Mouse (Mus musculus) kidney, postnatal 0 days (tissue): ENCODE measurements around the gene Slain2. TPM values are rescaled to one million over a fixed set of nuclear protein-coding genes. Genes with fewer than 3 reads are reported as not detected.
A peak's percentile ranks its signal among the peaks of the same experiment; 100 is the strongest.
"Not testable (repeated sequence)": the region's sequence is repeated elsewhere in the genome, so short reads cannot be mapped to it uniquely, and the experiment has no call there.

Experiments
- ATAC-seq: fragments of 200-750 bp; cut with Nextera tagmentation; replicated peaks from 2 replicates; pipeline ENCODE4 v1.8.0; 2017; ENCODE audit warnings: low read depth, moderate number of reproducible peaks, moderate TSS enrichment, moderate library complexity; ENCODE audit not compliant: low FRiP score
- DNase-seq: peaks from one replicate; pipeline ENCODE4 v3.0.0-alpha.2; 2016; ENCODE audit warnings: low spot score
- H3K27ac ChIP-seq: fragments of 300-500 bp; sonication (generic); 2 replicates; pipeline ENCODE4 v1.5.1; 2014; ENCODE audit warnings: mild to moderate bottlenecking
- H3K27me3 ChIP-seq: fragments of 300-500 bp; sonication (generic); 2 replicates; pipeline ENCODE4 v1.6.1; 2014; ENCODE audit warnings: low read length, mixed read lengths; ENCODE audit not compliant: insufficient read depth
- H3K36me3 ChIP-seq: fragments of 300-500 bp; sonication (generic); 2 replicates; pipeline ENCODE4 v1.6.1; 2014; ENCODE audit warnings: low read length, mixed read lengths; ENCODE audit not compliant: insufficient read depth
- H3K4me1 ChIP-seq: fragments of 300-500 bp; sonication (generic); replicated peaks from 2 replicates; pipeline ENCODE4 v1.6.1; 2014; ENCODE audit warnings: antibody characterized with exemption, low read length, mixed read lengths; ENCODE audit not compliant: insufficient read depth
- H3K4me2 ChIP-seq: fragments of 300-500 bp; sonication (generic); 2 replicates; pipeline ENCODE4 v1.6.1; 2014; ENCODE audit warnings: mild to moderate bottlenecking, low read length, moderate library complexity, mixed read lengths
- H3K4me3 ChIP-seq: fragments of 300-500 bp; sonication (generic); replicated peaks from 2 replicates; pipeline ENCODE4 v1.5.1; 2014; ENCODE audit warnings: low read depth, low read length
- H3K9ac ChIP-seq: fragments of 300-500 bp; sonication (generic); 2 replicates; pipeline ENCODE4 v1.6.1; 2014; ENCODE audit warnings: low read depth, low read length
- H3K9me3 ChIP-seq: fragments of 300-500 bp; sonication (generic); replicated peaks from 2 replicates; pipeline ENCODE4 v1.6.1; 2016; ENCODE audit warnings: low read length, inconsistent platforms, mixed read lengths
- CTCF ChIP-seq: IDR thresholded peaks from 2 replicates; pipeline ENCODE4 v1.5.1; 2016; ENCODE audit warnings: antibody characterized with exemption, low read depth, mild to moderate bottlenecking, moderate library complexity
- WGBS: fragments of 180-500 bp; shearing (Covaris S2); extraction: QIAGEN DNeasy Blood & Tissue Kit; methylation state at CpG from one replicate; pipeline ENCODE4 v1.1.7; 2014; 5-methylcytosine and 5-hydroxymethylcytosine counted together
- polyA plus RNA-seq: library from polyadenylated mRNA; unstranded; fragments of >200 nt; fragmentation: Nextera tagmentation; extraction: Ambion mirVana; gene quantifications from 2 replicates; pipeline ENCODE4 v1.2.1, GENCODE M21; 2015

The Slain2 gene
- polyA plus RNA-seq, 1 experiment from 2014 or later: 14.6 TPM

GRCm38 (mm10) chr5:72916048-72916447 lies 1.9 kb downstream of the Slain2 start:
- Histone ChIP-seq H3K9me3 (no peaks in the 10 kb centered on the region), H3K9ac (peak overlapping the region; percentile 93), H3K36me3 (no peaks in the 10 kb centered on the region), H3K27ac (no peak overlapping the region), H3K27me3 (no peaks in the 10 kb centered on the region), H3K4me1 (peaks cover 23% of the 10 kb centered on the region), H3K4me2 (peak overlapping the region; percentile 87), H3K4me3 (peak overlapping the region; percentile 97)
- no peak for ATAC-seq
- DNase-seq: peak; percentile 16
- no peak for TF ChIP-seq CTCF
- 22% methylated on average over 4 of the region's 4 CpGs for WGBS

GRCm38 (mm10) chr5:72916851-72917250 lies 2.7 kb downstream of the Slain2 start:
- 0 out of 2 replicates have a peak overlapping the region, but pooled peaks have one; percentile 93 for H3K9ac ChIP-seq
- no peaks in the 10 kb centered on the region for H3K27me3 ChIP-seq
- 39% methylated on average over 1 of the region's 1 CpGs for WGBS
- no peak for ATAC-seq
- H3K4me3 ChIP-seq: no peak overlapping the region
- H3K36me3 ChIP-seq: no peaks in the 10 kb centered on the region
- H3K27ac ChIP-seq: no peak overlapping the region
- H3K9me3 ChIP-seq: no peaks in the 10 kb centered on the region
- peaks cover 23% of the 10 kb centered on the region for H3K4me1 ChIP-seq
- DNase-seq: no peak
- no peak for TF ChIP-seq CTCF
- H3K4me2 ChIP-seq: peak overlapping the region; percentile 87

- DNase-seq (no peak), ATAC-seq (no peak)
- H3K36me3 ChIP-seq: no peaks in the 10 kb centered on the region
- H3K4me2 ChIP-seq: no peak overlapping the region
- H3K9me3 ChIP-seq: no peaks in the 10 kb centered on the region
- no peak overlapping the region for H3K9ac ChIP-seq
- no peak overlapping the region for H3K27ac ChIP-seq
- H3K27me3 ChIP-seq: no peaks in the 10 kb centered on the region
- peaks cover 17% of the 10 kb centered on the region for H3K4me1 ChIP-seq
- WGBS: 87% methylated on average over 4 of the region's 4 CpGs
- H3K4me3 ChIP-seq: no peak overlapping the region
- no peak for TF ChIP-seq CTCF
These were observed 6.3 kb downstream of the Slain2 start for GRCm38 (mm10) chr5:72920416-72920815.

- Histone ChIP-seq H3K4me1 (peaks cover 11% of the 10 kb centered on the region), H3K4me3 (no peak overlapping the region), H3K27ac (no peak overlapping the region), H3K36me3 (no peaks in the 10 kb centered on the region), H3K4me2 (no peak overlapping the region), H3K27me3 (no peaks in the 10 kb centered on the region), H3K9me3 (no peaks in the 10 kb centered on the region), H3K9ac (no peak overlapping the region)
- ATAC-seq: no peak
- no peak for TF ChIP-seq CTCF
- 87% methylated on average over 8 of the region's 8 CpGs for WGBS
- DNase-seq: no peak
These were observed 7.1 kb downstream of the Slain2 start for GRCm38 (mm10) chr5:72921171-72921570.

- Histone ChIP-seq H3K4me1 (no peaks in the 10 kb centered on the region), H3K9me3 (no peaks in the 10 kb centered on the region), H3K27ac (no peak overlapping the region), H3K36me3 (no peaks in the 10 kb centered on the region), H3K4me2 (no peak overlapping the region), H3K4me3 (no peak overlapping the region), H3K27me3 (no peaks in the 10 kb centered on the region), H3K9ac (no peak overlapping the region)
- TF ChIP-seq CTCF: no peak
- no peak for ATAC-seq
- DNase-seq: no peak
- 93% methylated on average over 3 of the region's 3 CpGs for WGBS
These were observed 8.7 kb downstream of the Slain2 start for GRCm38 (mm10) chr5:72922796-72923195.

- H3K9me3 ChIP-seq: no peaks in the 10 kb centered on the region
- H3K27ac ChIP-seq: no peak overlapping the region
- no peak overlapping the region for H3K9ac ChIP-seq
- TF ChIP-seq CTCF: no peak
- ATAC-seq (no peak), DNase-seq (no peak)
- no peaks in the 10 kb centered on the region for H3K4me1 ChIP-seq
- H3K4me3 ChIP-seq: no peak overlapping the region
- no peak overlapping the region for H3K4me2 ChIP-seq
- no peaks in the 10 kb centered on the region for H3K27me3 ChIP-seq
- H3K36me3 ChIP-seq: no peaks in the 10 kb centered on the region
These were observed 13.0 kb downstream of the Slain2 start for GRCm38 (mm10) chr5:72927074-72927473.

- no peaks in the 10 kb centered on the region for H3K4me1 ChIP-seq
- H3K9me3 ChIP-seq: no peaks in the 10 kb centered on the region
- TF ChIP-seq CTCF: no peak
- 92% methylated on average over 17 of the region's 17 CpGs for WGBS
- no peak overlapping the region for H3K27ac ChIP-seq
- H3K36me3 ChIP-seq: no peaks in the 10 kb centered on the region
- H3K9ac ChIP-seq: no peak overlapping the region
- ATAC-seq (no peak), DNase-seq (no peak)
- no peak overlapping the region for H3K4me3 ChIP-seq
- H3K27me3 ChIP-seq: no peaks in the 10 kb centered on the region
- H3K4me2 ChIP-seq: no peak overlapping the region
These were observed 19.0 kb downstream of the Slain2 start for GRCm38 (mm10) chr5:72933026-72933675.

- not testable (repeated sequence) for H3K4me2 ChIP-seq, ATAC-seq, H3K27me3 ChIP-seq, H3K36me3 ChIP-seq, H3K27ac ChIP-seq, H3K4me3 ChIP-seq, H3K9ac ChIP-seq, DNase-seq, H3K9me3 ChIP-seq, H3K4me1 ChIP-seq
- 94% methylated on average over 3 of the region's 3 CpGs for WGBS
These were observed 24.3 kb downstream of the Slain2 start for GRCm38 (mm10) chr5:72938421-72938820.
